Mouse (Mus musculus) ES-CJ7 (cell line): ENCODE measurements at regions not wholly inside any gene's neighbourhood (a gene's known extent, or its start where the extent isn't known, plus 50 kb on each side); places are given as distances from the start of the nearest gene placed in this dataset.

ENCODE experiments used
- DNase-seq: peaks from one replicate; pipeline ENCODE4 v3.0.0; 2011; ENCODE audit warnings: low read depth, low spot score

GRCm38 (mm10) chr7:133234326-133234725, 110.2 kb upstream of the Ctbp2 start:
- DNase-seq, result no peak

DNA sequence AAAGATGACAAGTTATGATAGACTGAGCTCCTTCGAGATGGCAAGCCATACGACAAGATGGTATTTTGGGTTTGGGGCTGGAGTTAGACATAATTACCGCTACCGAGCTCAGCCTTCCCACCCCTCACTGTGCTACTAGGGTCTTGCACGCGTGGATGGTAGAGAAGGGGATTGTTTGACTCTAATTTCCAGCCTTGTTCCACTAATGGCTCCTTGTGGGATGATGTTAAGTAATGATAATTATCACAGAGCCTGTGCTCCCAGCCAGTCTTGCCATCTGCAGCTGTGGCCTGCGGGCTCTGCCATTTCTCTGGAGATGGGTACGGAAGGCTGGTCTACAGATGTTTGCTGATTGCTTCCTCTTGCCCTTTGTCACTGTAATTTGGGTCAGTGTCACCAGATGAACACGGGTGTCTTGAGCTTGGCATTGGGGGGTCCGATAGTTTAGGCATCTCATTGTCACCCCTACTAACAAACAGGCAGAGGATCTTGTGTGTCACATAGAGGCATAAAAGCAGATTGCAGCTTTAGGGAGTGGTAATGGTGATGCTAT, 108.8 kb upstream of the Ctbp2 start:
- DNase-seq, result no peak

DNA sequence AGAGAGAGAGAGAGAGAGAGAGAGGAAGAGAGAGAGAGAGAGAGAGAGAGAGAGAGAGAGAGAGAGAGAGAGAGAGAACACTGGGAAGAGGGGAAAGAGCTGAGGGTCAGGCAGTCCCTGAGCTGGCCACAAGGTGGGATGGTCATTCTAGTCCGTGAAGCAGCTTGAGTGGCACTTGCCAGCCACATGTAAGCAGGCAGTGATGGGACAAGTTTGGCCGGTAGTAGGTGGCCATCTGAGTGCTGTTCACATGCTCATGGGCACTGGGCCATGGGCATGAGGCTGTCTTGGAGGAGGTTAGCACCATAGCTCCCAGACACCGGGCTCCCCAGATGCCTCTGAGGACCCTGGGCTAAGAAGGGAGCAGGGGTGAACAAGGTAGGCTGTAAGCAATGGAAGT, 106.7 kb upstream of the Ctbp2 start:
- no peak for DNase-seq

DNA sequence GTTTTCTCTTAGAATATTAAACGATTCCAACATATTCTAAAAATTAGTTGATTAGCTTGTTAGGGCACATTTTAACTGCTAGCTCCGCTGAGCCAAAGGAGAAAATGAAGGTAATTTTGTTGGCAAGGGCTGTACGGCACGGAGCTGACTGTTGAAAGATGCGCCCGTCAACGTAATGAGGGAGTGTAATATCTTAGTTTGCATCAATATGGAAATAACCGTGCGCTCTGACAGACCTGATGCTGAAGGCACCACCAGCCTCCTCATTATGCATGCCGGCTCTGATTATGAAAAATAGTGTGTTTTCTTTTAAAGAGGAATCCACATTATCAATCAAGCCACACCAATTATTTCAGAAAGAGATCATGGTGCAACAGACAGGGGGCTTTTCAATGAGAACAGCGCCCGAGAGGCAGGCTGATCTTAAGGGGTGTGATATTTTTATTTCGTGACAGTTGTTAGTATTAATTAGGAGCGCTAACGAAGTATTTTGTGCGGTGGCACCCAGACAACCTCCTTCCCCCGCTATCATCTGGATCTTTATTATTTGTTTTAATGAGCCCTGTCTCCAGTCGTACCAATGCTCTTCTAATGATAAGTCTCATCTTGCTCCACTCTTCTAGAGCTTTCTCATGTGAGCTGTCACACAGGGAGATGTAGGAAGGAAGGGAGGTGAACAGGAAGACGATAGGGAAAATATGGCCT, 99.9 kb upstream of the Ctbp2 start:
- DNase-seq, result no peak

GRCm38 (mm10) chr7:133212328-133212727, 88.2 kb upstream of the Ctbp2 start:
- DNase-seq, result no peak

DNA sequence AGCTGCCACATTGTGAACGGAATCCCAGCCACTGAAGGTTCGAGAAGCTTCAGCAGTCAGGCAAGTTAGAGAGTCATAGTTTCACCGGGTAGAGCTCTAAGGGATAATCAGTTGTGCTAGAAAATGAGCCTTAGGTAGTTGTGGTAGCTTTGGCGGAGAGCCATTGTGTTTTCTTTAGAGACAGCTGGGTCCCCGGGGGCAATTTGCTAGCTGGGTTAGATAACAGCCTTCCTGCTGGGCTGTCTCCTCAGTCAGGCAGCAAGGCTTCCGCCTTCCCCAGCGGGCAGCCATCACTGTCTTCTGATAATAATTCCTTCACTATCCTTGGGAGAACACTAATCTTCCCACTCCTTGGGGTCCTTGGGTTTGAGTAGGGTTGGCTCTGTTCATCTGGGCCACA, 81.5 kb upstream of the Ctbp2 start:
- no peak for DNase-seq

- DNase-seq, result no peak
These were observed 80.3 kb upstream of the Ctbp2 start for GRCm38 (mm10) chr7:133204485-133204884.

- no peak for DNase-seq
These were observed 79.8 kb upstream of the Ctbp2 start for GRCm38 (mm10) chr7:133203933-133204332.

GRCm38 (mm10) chr7:133202092-133202880, 78.1 kb upstream of the Ctbp2 start:
- peak; percentile 66 for DNase-seq

DNA sequence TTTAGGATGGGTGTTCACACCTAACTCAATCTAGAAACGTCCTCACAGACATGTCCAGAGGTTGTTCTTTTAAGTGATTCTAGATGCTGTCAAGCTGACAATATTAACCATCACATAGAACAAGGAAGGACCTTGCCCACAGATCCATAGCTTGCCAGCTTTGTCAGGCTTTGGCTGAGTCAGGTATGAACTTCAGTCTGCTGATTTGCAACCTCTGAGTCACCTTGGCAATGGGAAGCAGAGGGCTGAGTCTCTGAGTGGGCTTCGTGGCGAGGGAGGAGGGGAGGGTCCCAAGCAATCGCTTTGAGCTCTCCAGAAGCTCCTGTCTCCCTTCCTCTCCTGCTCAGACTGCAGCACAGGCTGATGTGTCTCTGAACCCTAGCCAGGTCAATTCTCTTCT, 74.9 kb upstream of the Ctbp2 start:
- DNase-seq, result no peak

GRCm38 (mm10) chr7:133189880-133190462, 65.8 kb upstream of the Ctbp2 start:
- DNase-seq, result no peak

DNA sequence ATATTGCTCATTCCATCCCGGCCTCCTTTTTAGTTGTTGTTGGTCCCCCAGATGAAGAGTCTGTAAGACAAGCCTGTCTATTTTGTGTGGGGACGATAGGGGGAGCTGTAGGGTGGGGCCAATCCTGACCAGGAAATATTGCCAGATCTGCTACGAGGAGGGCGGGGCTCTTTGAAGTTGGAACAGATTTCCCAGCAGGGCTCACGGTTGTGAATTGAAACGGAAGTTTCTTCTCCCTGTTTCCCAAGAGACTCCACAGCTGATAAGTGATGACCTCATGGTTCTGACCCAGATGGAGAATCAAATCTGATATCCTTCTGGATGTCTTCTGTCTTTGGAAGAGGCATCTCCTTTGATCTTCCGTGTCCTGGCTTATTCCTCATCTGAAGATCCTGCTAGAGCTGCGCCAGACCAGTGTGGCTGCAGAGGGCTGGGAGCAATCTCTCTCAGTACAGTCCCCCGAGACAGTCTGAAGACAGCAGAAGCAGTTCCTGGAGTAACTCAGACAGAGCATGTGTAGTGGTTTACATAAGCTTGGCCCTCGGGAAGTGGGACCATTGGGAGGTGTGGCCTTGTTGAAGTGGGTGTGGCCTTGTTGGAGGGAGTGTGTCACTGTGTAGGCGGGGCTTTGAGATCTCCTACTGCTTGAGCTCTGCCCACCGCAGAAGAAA, 61.9 kb upstream of the Ctbp2 start:
- peak; percentile 90 for DNase-seq

DNA sequence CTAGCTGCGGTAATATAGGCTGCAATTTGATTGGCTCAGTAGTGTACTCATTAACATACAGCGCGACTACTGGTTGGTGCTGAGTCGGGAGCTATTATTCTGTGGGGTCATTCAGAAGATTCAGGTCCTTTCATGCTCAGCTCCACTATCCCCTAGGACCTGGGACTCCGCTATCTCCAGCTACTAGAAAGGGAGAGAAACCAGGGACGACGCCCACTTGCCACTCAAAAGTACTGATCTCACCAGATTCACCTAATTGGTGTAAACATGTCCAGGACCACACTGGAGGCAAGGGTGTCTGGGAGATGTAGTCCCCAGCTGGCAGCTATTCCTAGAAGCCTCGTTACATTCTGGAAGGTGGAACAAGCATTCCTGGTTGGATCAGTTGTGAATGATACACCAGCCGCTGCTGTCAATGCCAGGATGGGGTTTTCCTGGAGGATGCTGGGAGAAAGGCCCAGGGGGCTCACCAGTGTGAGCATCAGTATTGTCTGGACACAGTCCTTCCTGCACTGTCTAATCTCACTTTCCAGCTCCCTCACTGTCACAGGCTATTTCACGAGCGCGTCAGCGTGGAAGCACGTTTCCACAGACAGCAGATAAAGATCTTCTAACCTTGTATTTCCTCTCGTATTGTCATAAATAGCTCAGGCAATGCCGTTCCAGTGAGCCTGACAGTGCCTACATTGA, 60.9 kb upstream of the Ctbp2 start:
- DNase-seq, result peak; percentile 15

DNA sequence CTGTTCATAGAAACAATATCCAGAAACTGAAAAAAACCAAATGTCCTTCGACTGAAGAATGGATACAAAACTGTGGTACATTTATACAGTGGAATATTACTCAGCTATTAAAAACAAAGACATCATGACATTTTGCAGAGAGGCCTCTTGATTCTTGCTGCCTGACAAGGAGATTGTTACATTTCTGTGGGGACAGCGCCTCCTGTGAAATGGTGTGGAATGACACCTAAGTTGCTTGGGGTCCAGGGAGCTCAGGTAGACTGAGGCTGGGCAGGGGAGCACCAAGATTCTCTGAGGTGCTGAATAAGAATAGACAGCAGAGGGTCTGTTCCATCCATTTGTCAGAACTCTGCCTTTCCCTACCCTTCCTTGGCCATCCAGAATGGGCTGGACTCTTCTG, 57.2 kb upstream of the Ctbp2 start:
- peak; percentile 35 for DNase-seq

DNA sequence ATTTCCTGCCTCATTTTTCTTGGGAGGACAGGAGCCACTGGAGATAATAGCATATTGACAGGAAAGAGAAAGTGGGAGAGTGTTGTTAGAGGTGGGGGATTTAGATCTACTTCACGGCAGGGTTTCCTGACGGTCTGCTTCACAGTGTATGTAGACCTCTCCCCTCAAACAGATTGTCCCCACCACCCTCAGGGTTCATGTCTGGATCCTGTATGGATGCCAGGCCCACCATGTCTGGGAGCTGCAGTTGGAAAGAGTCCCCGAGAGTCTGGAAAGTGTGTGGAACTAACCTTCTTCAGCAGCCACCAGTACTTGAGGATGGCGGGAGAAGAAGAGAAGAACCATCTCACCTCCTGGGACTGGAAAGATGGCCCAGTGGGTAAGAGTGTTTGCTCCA, 53.0 kb upstream of the Ctbp2 start:
- DNase-seq, result no peak

GRCm38 (mm10) chr7:133176256-133177178, 52.4 kb upstream of the Ctbp2 start:
- no peak for DNase-seq
